Mouse (Mus musculus): ENCODE measurements around the gene 2410137M14Rik.

DNA sequence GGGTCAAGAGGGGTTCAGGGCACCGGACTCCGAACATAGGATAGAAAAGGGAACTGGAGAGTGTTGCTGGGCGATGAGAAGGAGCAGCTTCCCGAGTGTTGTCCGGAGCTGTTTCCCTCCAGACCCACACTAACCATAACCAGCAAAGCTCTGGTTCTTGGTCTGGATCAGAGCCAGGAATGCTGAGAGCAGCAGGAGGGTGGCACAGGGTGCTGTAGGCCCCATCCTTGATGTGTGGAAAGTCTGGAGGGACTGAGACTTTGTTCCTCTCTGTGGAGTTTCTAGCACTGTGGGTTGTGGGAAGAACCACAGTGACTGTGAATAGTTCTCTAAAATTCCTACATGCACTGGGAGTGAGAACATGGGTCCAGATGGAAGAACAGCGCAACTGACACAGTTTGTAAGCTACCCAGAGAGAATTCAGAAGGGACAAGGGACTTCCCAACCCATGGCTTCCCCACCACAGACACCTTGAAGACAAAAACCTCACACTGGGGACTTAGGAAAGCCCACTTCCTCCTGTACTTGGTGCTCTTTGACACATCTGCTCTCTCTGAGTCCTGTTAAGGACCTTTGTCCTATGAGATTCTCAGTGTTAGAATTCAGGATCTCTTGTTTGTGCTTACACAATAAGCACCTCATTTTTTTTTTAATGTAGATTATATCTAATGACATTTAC lies 9.7 kb downstream of the 2410137M14Rik start:
- TF ChIP-seq CTCF (IDR thresholded peaks at IDR 0.05; ENCODE audit: borderline replicate concordance, extremely low read depth, insufficient read depth, insufficient read length): no peak
- no peak for TF ChIP-seq POLR2A (IDR thresholded peaks at IDR 0.05; ENCODE audit: borderline replicate concordance, extremely low read depth, insufficient read depth, insufficient read length, poor library complexity, severe bottlenecking)
